Mouse (Mus musculus) neural tube, embryonic 10.5 days (tissue): ENCODE measurements around the gene Kctd10.
A peak's percentile ranks its signal among the peaks of the same experiment; 100 is the strongest.

Experiments
- DNase-seq: peaks from one replicate; pipeline ENCODE4 v3.0.0-alpha.2; 2017; ENCODE audit warnings: low spot score; ENCODE audit errors: extremely low spot score

Kctd10 gene

DNA sequence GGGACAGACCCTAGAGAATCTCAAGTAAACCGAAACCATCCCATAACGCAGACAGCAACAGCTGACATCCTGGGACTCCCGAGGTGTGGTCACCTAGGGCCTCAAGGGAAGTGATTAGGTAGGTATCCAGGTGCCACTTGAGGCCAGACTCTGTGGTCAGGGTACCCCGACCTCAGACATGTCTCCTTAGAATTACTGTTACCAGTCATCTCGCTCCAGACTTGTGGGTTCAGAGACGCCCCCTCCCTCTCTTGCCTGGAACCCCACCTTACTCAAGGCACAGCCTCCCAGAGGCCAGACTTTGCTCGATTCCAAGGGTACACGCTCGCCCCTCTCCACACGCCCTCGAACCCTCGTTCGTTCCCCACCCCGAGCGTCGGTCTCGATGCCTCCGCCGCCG lies 545 bp downstream of the Kctd10 start:
- DNase-seq, result peak; percentile 37

DNA sequence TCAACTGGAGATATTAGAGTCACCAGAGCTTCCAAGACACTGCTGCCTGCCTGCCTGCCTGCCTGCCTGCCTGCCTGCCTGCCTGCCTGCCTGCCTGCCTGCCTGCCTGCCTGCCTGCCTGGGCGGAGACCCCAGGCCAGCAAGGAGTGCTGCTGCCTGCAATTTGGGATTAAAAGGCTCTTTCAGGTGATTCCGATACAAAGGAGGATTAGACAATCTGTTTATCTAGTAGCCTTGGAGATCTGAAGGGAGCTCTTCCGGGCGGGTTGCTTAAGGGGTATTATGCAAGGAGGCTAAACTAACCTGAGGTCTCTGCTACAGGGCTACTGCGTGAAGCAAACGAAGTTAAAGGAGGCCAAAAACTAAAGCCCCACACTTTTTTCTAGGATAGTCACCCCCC lies 1.4 kb downstream of the Kctd10 start:
- no peak for DNase-seq

DNA sequence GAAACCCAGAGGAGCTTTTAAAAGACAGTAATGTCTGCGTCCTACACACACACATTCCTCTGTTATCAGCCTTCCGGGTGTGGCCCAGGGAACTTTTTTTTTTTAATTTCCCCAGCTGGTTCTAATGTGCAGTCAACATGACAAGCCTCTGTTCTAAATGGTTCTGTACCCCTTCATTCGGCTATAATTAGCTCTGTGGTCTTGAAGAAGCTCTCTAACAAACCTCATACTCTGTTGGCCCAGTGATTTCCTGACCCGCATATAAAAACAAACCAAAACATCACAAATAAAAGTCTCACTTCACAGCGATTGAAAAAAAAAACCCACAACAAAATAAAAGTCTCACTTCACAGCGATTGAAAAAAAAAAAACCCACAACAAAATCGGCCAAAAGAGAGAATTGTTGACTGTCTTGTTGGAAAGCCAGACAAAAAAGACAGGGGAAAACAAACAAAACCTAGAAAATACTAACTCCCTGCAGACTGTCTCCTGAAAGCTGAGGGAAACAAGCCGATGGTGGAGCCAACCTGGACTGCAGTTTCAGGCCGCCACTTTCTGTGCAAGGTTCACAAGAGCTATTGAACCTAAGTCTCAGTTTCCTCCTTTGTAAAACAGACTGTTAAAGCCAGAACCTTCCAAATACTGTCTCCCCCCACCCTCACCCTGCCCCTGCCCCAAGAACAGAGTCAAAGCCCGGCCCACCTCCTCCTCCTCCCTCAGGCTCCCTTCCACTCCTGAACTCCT lies 2.0 kb downstream of the Kctd10 start:
- no peak for DNase-seq

DNA sequence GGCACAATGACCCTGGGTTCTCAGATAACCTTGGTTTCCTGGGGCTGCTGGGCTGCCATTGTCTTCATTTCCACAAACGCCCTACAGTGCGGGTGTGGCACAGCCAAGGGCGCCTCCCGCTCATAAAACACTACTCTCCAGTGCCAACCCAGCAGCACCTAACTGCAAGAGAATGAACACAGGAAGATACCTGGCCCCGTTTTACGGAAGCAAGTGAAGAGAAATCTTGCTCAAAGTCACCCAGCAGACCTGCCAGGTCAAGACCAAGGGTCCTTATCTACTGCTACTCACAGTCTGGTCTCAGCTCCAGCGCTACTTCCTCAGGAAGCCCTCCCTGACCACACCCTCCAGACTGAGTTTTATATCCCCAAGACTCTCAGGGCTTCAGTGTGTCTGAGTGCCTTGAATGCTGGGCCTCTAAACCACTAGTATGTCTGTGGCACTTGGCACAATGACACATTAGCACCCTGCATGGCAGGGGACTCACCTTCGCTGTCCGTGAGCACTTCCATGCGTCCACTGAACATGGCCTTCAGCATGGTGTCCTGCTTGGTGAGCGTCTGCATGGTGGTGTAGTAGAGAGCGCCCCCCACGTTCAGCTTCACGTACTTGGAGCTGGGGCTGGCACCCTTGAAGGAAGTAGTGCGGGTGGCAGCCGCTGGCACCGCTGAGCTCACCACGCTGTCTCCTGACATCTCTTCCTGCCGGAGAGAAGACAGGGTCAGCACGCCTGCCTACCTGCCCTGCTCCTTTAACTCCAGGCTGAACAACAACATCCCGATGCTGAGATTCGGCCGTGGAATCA lies 5.7 kb downstream of the Kctd10 start:
- DNase-seq, result no peak

DNA sequence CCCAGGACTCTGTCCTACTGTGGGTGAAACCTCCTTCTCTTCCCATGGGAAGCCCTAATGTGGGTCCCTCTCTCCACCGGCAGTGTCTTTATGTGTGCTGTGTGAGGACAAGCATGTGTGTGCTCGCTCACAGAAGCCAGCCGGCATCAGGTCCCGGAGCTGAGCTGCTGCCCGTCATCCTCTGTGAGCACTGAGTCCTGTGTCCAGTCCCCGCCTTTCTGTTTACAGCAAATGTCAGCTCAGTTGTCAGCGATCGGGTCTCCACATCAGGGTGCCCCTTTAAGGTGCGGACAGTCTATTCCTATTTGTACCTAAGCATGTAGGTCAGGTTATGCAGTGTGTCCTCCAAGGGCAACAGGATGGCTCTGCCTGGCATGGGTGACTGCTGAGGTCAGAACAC lies 6.7 kb downstream of the Kctd10 start:
- no peak for DNase-seq

DNA sequence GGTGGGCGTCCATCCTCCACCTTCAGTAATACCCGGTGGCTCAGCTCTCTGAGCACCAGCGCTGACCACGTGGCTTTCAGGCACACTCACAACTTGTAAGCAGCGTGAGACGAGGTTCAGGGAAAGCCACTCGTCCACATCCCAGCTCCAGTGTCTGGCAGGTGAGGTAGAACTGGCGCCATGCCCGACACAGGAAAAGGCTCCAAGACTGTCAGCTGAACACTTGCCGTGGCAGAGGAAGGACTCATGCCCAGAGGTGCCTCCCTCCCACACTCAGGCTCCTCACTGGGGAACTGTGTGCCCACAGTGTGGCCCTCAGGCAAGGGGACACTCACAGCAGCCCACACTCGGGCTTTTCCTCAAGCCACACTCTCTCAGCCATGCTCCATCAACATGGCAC lies 7.1 kb downstream of the Kctd10 start:
- DNase-seq, result no peak

DNA sequence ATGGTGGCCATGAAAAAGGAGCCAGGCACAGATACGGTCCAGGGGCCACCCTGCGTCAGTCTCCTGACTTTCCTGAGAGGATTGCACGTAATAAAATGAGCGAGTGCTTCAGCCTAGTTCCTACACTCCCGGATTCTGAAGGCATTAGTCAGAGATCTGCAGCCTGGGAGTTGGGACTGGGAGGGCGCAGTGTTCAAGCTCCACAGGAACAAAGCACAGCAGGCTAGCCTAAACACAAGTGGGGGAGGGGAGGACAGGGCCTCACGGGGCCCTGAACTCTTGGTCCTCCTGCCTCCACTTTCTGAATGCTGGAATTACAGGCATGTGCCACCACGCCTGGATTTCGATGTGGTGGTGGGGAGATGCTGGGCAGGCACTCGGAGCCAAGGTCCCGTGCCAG lies 7.7 kb downstream of the Kctd10 start:
- no peak for DNase-seq

DNA sequence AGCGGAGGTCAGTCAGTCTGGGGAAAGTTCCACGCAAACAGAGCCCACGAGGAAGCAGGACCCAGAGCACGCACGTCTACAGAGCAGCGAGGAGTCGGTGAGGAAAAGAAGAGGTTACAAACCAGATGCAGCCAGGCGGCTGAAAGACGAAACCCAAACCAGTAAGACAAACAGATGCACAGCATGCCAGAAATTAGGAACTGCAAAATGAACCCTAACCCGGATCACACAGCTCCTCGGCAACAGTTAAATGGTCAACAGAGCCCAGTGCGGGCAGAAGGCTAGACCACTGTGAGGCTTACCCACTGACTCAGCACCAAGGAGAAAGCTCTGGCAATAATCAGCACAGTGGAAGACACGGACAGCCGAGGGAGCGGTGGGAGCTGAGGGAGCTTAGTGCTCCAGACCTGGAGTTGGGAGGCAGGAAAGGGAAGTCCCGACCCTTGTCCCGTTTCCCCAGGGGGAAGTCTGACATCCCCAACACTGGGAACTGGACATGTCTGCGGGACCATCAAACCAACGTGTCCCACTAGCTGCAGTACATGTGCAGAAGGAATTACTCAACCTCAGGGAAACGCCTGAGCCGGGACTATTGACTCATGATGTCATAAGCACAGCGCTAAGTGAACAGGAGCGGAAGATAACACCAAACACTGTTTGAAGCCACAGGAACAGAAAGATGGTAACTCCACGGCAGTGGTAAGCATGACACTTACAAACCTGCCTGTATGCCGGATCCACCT lies 8.4 kb downstream of the Kctd10 start:
- no peak for DNase-seq

DNA sequence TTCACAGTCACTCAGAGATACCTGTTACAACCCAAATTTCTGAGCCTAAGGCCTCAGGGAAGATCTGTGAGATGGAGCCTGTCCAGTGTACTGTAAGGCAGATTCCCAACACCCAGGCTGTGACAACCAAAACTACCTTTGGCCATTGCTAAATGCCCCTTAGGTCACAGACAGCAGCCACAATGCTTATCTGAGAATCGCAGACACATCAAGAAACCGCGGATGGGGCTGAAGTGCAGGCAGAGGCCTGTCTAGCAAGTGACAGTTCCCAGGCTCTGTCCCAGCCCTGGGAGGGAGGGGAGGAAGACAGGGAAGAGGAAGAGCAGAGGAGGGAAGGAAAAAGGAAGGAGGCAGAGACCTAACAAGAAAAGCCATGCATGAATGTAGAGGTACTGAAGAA lies 9.0 kb downstream of the Kctd10 start:
- no peak for DNase-seq

DNA sequence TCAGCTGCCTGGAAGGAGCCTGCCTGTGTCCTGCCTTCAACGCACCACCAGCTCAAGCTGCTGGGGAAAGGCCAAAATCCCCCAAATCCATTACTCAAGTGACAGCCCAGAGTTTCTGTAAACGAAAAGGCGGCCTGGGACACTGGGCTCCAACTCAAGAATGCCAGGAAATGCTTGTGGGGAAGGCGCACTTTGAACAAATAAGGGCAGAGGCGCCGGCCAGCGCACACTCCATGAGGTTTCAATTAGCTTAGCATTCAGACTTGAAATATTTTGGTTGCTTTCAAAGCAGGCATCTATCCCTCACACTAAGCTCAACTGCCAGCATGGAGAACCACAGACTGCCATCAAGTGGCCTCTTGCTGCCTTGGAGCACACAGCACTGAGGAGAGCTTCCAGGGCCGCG lies 9.9 kb downstream of the Kctd10 start:
- no peak for DNase-seq

DNA sequence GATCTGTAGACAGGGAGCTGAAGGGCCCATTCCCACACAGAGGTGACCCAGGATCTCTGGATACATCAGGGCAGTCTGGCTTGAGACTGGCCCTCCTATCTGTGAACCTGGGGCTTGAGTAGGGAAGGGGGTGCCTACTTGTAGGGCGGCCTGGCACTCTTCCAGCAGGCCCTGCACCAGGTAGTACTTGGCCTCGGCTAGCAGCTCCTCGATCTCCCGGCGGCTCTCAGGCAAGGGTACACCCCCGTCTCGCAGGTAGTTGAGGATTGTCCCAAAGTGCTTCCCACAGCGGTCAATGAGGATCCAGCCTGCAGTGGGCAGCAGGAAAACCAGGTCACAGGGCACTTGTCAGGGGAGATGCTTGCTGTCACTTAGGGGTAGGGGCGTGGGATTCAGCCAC lies 10.4 kb downstream of the Kctd10 start:
- DNase-seq, result no peak

DNA sequence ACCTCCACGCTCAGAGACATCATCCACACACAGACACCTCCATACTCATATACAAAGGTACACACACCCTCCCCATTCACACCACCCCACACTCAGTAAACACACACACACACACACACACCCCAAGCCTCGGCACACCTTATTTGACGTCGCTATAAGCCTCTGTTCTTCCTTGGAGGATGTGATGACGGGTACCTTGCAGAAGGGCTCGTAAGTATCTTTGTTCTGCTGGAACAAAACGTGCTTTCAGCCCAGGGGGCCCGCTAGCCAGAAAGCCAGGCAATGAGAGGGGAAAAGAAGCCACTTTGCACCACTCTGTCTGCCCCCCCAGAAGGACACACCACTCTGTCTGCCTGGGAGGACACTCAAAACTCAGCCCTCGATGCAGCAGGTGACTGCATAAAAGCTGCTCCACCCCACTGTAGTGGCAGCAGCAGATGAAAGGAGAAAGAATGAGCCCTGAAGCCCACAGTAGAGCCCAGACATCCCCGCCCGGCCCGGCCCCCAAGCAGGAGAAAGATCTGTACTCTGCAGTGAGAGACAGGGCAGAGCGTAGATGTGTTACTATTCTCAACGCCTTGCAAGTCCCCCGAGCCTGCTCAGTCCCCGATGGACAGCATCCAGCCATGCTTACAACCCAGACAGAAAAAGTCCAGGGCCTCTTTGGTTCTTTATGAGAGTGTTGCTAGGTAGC lies 11.4 kb downstream of the Kctd10 start:
- DNase-seq, result no peak

DNA sequence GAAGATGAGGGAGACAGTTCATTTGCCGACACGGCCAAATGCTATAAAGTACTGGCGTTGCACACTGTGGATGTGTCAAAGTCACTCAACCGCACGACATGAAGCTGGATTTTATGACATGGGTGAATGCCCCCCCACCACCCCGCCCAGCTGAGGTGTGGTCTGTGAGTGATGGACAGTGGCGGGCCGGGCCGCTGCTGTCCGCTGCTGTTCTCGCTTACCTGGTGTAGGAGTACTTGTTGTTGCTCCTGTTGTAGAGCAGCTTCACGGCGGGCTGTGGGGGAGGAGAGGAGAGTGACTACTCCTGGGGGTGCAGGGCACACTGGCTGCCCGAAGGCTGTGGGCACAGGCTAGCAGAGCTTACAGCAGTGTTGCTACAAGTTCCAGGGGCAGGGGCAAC lies 12.2 kb downstream of the Kctd10 start:
- DNase-seq, result no peak

DNA sequence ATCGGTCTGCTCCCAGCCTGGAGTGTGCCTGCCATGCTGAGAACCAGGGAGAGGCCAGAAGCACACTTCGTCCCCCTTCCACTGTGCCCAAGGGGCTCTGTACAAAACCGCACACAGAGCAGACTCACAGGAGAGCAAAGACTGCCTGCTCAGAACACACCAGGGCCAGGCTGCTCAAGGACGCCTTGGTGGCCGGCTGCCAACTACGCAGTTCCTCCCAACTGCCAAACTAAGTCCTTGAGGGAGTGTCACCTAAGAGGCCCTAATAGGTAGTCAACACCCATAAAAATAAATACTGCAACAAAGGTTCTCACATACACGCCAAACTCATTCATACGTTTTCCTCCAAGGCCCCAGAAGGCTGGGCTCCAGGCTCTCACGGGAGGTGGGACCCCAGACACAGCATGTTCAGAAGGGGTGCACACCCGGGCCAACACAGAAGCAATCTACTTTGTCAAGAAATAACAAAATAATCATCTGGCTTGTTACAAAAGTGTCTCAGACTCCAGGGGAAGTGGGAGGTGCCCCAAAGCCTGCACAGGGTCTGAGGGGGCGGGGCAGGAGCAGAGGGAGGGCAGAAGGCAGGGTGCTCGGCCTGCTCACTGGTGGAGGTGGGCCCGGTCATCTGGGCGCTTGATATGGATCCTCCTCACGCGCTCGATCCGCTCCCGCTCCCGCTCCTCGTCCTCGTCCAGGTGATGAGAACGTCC lies 15.1 kb downstream of the Kctd10 start:
- DNase-seq, result no peak

DNA sequence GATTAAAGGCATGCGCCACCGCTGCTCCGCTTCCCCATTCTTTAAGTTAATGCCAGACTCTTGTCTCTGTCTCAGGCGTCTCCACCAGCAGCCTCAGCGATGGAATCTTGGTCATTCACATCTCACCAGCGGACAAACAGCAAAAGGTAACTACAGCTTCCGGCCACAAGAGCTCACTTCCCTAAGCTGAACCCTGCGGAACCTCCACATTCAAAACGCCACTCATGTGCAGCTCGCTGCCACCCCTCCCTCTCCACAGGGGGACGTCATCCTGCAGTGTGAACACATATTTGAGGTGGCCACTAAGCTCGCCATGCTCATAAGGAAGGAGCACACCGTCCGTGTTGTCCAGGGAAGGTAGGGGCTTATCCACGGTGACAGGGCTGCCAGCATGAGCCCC lies 19.3 kb downstream of the Kctd10 start:
- DNase-seq, result no peak

DNA sequence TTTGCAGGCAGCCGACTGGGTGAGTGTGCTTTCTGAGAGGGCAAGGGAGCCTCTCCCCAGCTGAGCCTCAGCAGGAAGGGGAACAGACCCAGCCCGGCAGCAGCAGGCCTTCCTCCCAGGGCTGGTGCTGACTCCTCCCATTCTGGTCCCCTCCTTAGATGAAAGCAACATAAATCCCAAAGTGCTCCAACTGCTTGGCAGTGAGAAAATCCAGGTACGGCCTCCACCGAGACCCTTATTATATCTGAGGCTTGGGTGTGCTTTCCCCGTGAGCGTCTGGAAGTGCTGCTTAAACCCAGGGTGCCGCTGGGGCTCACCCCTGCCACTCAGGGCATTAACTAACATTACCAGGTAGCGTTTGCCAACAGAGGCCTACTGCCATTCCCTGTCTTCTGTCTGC lies 20.7 kb downstream of the Kctd10 start:
- no peak for DNase-seq

DNA sequence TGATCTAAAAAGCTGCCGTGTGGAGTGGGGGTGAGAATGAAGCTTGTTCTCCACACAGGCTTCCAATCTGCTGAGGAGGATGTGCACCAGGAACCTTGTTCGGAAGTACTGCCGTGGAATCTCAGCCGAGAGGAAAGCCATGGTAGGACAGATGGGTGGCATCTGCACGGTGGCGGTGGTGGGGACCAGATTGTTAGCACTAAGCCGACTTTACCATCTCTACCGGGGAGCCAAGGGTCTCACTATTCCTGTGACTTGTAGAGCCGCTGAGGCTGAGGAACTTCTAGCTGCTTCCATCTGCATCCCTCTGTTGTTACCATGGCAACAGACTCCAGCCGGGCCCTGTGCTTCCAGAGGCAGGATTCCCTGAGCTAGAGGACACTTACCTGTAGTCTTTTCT lies 21.5 kb downstream of the Kctd10 start:
- DNase-seq, result no peak

DNA sequence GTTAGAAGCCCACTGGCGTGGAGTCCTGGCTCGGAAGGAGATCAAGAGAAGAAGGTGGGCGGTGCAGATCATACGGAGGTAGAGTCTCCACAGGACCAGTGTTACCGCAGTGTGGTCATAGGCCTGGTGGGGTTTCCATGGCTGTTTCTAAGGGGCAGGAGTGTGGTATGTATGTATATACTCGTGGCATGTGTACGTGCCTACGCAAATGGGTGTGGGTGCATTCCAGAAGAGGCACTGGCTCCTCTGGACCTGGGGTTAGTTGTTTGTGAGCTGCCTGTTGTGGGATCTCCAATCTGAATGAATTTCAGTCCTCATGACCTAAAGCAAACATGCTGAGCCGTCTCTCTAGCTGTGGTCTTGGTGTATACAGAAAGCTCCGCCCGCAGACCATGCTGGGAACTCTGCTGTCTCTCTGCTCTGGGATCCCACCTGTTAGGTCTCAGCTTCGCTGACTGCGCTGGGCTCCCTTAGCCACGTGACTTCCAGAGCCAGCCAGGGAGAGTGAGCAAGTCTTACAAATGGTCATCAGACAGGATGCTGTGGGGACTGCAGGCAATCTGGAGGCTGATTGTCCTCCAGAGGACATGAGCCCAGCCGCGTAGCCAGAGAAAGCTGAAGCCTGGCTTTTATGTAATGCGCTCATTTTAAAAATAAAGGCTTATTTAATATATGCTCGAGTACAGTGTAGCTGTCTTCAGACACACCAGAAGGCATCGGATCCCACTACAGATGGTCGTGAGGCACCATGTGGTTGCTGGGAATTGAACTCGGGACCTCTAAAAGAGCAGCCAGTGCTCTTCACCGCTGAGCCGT lies 23.2 kb downstream of the Kctd10 start:
- no peak for DNase-seq

DNA sequence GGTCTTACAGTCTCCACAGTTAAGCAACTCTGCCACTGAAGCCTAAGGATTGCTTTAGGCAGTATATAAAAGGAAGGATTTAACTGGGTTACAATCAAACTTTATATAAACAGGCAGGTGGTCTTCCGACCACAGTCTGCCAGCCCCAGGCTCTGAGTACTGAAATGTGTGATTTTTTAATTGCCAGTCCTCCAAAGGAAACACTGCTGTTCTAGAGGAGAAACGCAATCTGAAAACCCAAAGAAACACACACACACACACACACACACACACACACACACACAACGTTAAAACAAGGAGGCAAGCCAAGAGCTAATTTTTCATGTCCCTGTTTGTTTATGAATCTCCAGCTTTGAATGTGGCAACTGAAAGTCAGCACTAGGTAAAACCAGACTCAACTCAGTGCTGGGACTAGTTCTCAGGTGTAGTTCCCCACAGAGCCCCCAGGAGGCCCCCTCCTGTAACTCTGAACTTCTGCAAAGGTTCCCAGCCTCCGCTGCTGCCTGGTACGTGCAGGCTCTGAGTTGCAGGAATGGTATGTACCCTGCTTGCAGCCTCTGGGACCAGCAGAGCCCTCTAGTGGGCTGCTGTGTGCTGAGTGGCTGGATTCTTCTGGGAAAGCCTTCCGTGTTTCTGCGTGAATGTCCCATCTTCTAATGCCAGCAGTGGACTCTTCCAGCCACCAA lies 23.9 kb downstream of the Kctd10 start:
- peak; percentile 53 for DNase-seq

DNA sequence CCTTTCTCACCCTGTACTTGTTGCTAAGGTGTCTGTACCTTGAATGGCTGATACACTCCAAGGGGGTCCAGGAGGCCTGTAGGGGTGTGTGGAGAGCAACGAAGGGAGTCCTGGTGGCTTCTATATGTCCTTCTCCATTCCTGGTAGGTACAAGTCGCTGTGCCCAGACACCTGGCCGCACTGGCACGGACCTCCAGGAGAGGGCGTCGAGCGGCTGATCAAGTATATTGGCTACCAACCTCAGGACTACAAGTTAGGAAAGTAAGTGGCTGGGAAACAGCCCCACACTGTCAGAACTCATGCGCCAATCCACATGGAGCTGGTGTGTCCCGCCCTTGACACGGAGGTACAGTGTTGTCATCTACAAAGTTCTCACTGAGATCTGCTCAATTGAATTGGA lies 28.8 kb downstream of the Kctd10 start:
- DNase-seq, result no peak
